Mouse (Mus musculus) hindlimb bud, embryonic 11.5 days (tissue): ENCODE measurements around the gene B3gat3.

Experiments used
- DNase-seq: peaks from one replicate; pipeline ENCODE4 v3.0.0-alpha.2; 2012; ENCODE audit warnings: low read depth, low spot score; ENCODE audit errors: extremely low spot score

B3gat3 gene

GRCm38 (mm10) chr19:8975491-8975890 lies 55.3 kb downstream of the B3gat3 start:
- no peak for DNase-seq

- no peak for DNase-seq
Observed at GRCm38 (mm10) chr19:8976535-8976934, 56.4 kb downstream of the B3gat3 start.
